Mouse (Mus musculus) kidney, postnatal 0 days (tissue): ENCODE data around the gene Ppm1m. TPM values are rescaled to one million over a fixed set of nuclear protein-coding genes. Genes with fewer than 3 reads are reported as not detected.

ENCODE experiments used
- ATAC-seq: fragments of 200-750 bp; cut with Nextera tagmentation; replicated peaks from 2 replicates; pipeline ENCODE4 v1.8.0; 2017; ENCODE audit warnings: low read depth, moderate number of reproducible peaks, moderate TSS enrichment, moderate library complexity; ENCODE audit not compliant: low FRiP score
- DNase-seq: peaks from one replicate; pipeline ENCODE4 v3.0.0-alpha.2; 2016; ENCODE audit warnings: low spot score
- H3K27ac ChIP-seq: fragments of 300-500 bp; sonication (generic); 2 replicates; pipeline ENCODE4 v1.5.1; 2014; ENCODE audit warnings: mild to moderate bottlenecking
- H3K27me3 ChIP-seq: fragments of 300-500 bp; sonication (generic); 2 replicates; pipeline ENCODE4 v1.6.1; 2014; ENCODE audit warnings: low read length, mixed read lengths; ENCODE audit not compliant: insufficient read depth
- H3K36me3 ChIP-seq: fragments of 300-500 bp; sonication (generic); 2 replicates; pipeline ENCODE4 v1.6.1; 2014; ENCODE audit warnings: low read length, mixed read lengths; ENCODE audit not compliant: insufficient read depth
- H3K4me1 ChIP-seq: fragments of 300-500 bp; sonication (generic); replicated peaks from 2 replicates; pipeline ENCODE4 v1.6.1; 2014; ENCODE audit warnings: antibody characterized with exemption, low read length, mixed read lengths; ENCODE audit not compliant: insufficient read depth
- H3K4me2 ChIP-seq: fragments of 300-500 bp; sonication (generic); 2 replicates; pipeline ENCODE4 v1.6.1; 2014; ENCODE audit warnings: mild to moderate bottlenecking, low read length, moderate library complexity, mixed read lengths
- H3K4me3 ChIP-seq: fragments of 300-500 bp; sonication (generic); replicated peaks from 2 replicates; pipeline ENCODE4 v1.5.1; 2014; ENCODE audit warnings: low read depth, low read length
- H3K9ac ChIP-seq: fragments of 300-500 bp; sonication (generic); 2 replicates; pipeline ENCODE4 v1.6.1; 2014; ENCODE audit warnings: low read depth, low read length
- H3K9me3 ChIP-seq: fragments of 300-500 bp; sonication (generic); replicated peaks from 2 replicates; pipeline ENCODE4 v1.6.1; 2016; ENCODE audit warnings: low read length, inconsistent platforms, mixed read lengths
- CTCF ChIP-seq: IDR thresholded peaks from 2 replicates; pipeline ENCODE4 v1.5.1; 2016; ENCODE audit warnings: antibody characterized with exemption, low read depth, mild to moderate bottlenecking, moderate library complexity
- WGBS: fragments of 180-500 bp; shearing (Covaris S2); extraction: QIAGEN DNeasy Blood & Tissue Kit; methylation state at CpG from one replicate; pipeline ENCODE4 v1.1.7; 2014; 5-methylcytosine and 5-hydroxymethylcytosine counted together
- polyA plus RNA-seq: library from polyadenylated mRNA; unstranded; fragments of >200 nt; fragmentation: Nextera tagmentation; extraction: Ambion mirVana; gene quantifications from 2 replicates; pipeline ENCODE4 v1.2.1, GENCODE M21; 2015

Ppm1m gene
- polyA plus RNA-seq, 1 experiment from 2014 or later: 33.2 TPM

GRCm38 (mm10) chr9:106236156-106236817 is 36.7 kb upstream of the Ppm1m start:
- ATAC-seq (no peak), DNase-seq (no peak)
- Histone ChIP-seq H3K27me3 (no peaks in the 10 kb centered on the region), H3K9ac (no peak overlapping the region), H3K4me3 (no peak overlapping the region), H3K4me1 (no peaks in the 10 kb centered on the region), H3K36me3 (peaks cover 70% of the 10 kb centered on the region), H3K9me3 (no peaks in the 10 kb centered on the region), H3K27ac (peak overlapping the region; percentile 60), H3K4me2 (no peak overlapping the region)
- 87% methylated on average over 23 of the region's 23 CpGs for WGBS
- no peak for TF ChIP-seq CTCF

- TF ChIP-seq CTCF: no peak
- Histone ChIP-seq H3K4me3 (no peak overlapping the region), H3K9ac (no peak overlapping the region), H3K4me1 (no peaks in the 10 kb centered on the region), H3K27me3 (no peaks in the 10 kb centered on the region), H3K36me3 (peaks cover 61% of the 10 kb centered on the region), H3K27ac (no peak overlapping the region), H3K4me2 (no peak overlapping the region), H3K9me3 (no peaks in the 10 kb centered on the region)
- ATAC-seq (no peak; the same call in 1 of the 2 replicates), DNase-seq (no peak)
- 68% methylated on average over 23 of the region's 23 CpGs for WGBS
Observed at GRCm38 (mm10) chr9:106235194-106235830, 35.8 kb upstream of the Ppm1m start.

- H3K27ac ChIP-seq: no peak overlapping the region
- WGBS: 69% methylated on average over 6 of the region's 6 CpGs
- no peaks in the 10 kb centered on the region for H3K4me1 ChIP-seq
- H3K36me3 ChIP-seq: peaks cover 53% of the 10 kb centered on the region
- H3K9me3 ChIP-seq: no peaks in the 10 kb centered on the region
- TF ChIP-seq CTCF: no peak
- no peaks in the 10 kb centered on the region for H3K27me3 ChIP-seq
- ATAC-seq: no peak
- H3K9ac ChIP-seq: no peak overlapping the region
- no peak for DNase-seq
- H3K4me2 ChIP-seq: no peak overlapping the region
- no peak overlapping the region for H3K4me3 ChIP-seq
Observed at GRCm38 (mm10) chr9:106233953-106234352, 34.4 kb upstream of the Ppm1m start.

- H3K9me3 ChIP-seq: no peaks in the 10 kb centered on the region
- WGBS: 91% methylated on average over 3 of the region's 3 CpGs
- H3K4me1 ChIP-seq: no peaks in the 10 kb centered on the region
- peaks cover 44% of the 10 kb centered on the region for H3K36me3 ChIP-seq
- ATAC-seq: no peak
- no peak overlapping the region for H3K27ac ChIP-seq
- no peak overlapping the region for H3K4me2 ChIP-seq
- no peak overlapping the region for H3K9ac ChIP-seq
- no peak for TF ChIP-seq CTCF
- DNase-seq: no peak
- H3K4me3 ChIP-seq: no peak overlapping the region
- H3K27me3 ChIP-seq: no peaks in the 10 kb centered on the region
Observed at GRCm38 (mm10) chr9:106232956-106233355, 33.4 kb upstream of the Ppm1m start.

GRCm38 (mm10) chr9:106231816-106232215 is 32.3 kb upstream of the Ppm1m start:
- no peak overlapping the region for H3K9ac ChIP-seq
- H3K4me2 ChIP-seq: no peak overlapping the region
- no peak overlapping the region for H3K27ac ChIP-seq
- 77% methylated on average over 4 of the region's 4 CpGs for WGBS
- peaks cover 36% of the 10 kb centered on the region for H3K36me3 ChIP-seq
- no peak for TF ChIP-seq CTCF
- DNase-seq (no peak), ATAC-seq (no peak)
- no peaks in the 10 kb centered on the region for H3K9me3 ChIP-seq
- H3K27me3 ChIP-seq: no peaks in the 10 kb centered on the region
- H3K4me3 ChIP-seq: no peak overlapping the region
- H3K4me1 ChIP-seq: no peaks in the 10 kb centered on the region

GRCm38 (mm10) chr9:106231220-106231619 is 31.7 kb upstream of the Ppm1m start:
- Histone ChIP-seq H3K4me3 (no peak overlapping the region), H3K36me3 (peaks cover 32% of the 10 kb centered on the region), H3K9ac (no peak overlapping the region), H3K27ac (no peak overlapping the region), H3K9me3 (no peaks in the 10 kb centered on the region), H3K27me3 (no peaks in the 10 kb centered on the region), H3K4me1 (no peaks in the 10 kb centered on the region), H3K4me2 (no peak overlapping the region)
- DNase-seq: no peak
- ATAC-seq: no peak
- TF ChIP-seq CTCF: no peak
- 83% methylated on average over 7 of the region's 7 CpGs for WGBS
